Mouse (Mus musculus) bone marrow, adult 2 months (tissue): ENCODE measurements around the gene Steap4. TPM values are rescaled to one million over a fixed set of nuclear protein-coding genes. Genes with fewer than 3 reads are reported as not detected.

ENCODE experiments used
- H3K27ac ChIP-seq: fragments of 200-500 bp; 2 replicates; pipeline ENCODE4 v1.5.1; 2012; ENCODE audit warnings: low read depth, mild to moderate bottlenecking, control low read depth, inconsistent platforms, low read length; ENCODE audit not compliant: control insufficient read depth, poor library complexity, insufficient read depth
- H3K4me1 ChIP-seq: fragments of 200-500 bp; 2 replicates; pipeline ENCODE4 v1.6.1; 2011; ENCODE audit warnings: low read length; ENCODE audit not compliant: control insufficient read depth, insufficient read depth
- H3K4me3 ChIP-seq: fragments of 200-500 bp; replicated peaks from 2 replicates; pipeline ENCODE3; 2011; ENCODE audit warnings: mild to moderate bottlenecking, low read depth, low read length, control low read depth; ENCODE audit not compliant: control insufficient read depth
- CTCF ChIP-seq: fragments of 200-500 bp; IDR thresholded peaks from 2 replicates; pipeline ENCODE4 v1.5.1; 2011; ENCODE audit warnings: low read length, control low read depth; ENCODE audit not compliant: control insufficient read depth, insufficient read depth
- POLR2A ChIP-seq: fragments of 200-500 bp; IDR thresholded peaks from 2 replicates; pipeline ENCODE4 v1.6.1; 2011; ENCODE audit warnings: low read depth, mild to moderate bottlenecking, control low read depth, low read length, borderline replicate concordance; ENCODE audit not compliant: control insufficient read depth
- WGBS: fragments of 180-500 bp; shearing (Covaris S2); methylation state at CpG from one replicate; pipeline ENCODE4 v1.1.7; 2018; 5-methylcytosine and 5-hydroxymethylcytosine counted together
- polyA plus RNA-seq: library from polyadenylated mRNA; stranded (reverse); fragments of >200 nt; gene quantifications from 2 replicates; pipeline ENCODE4 v1.2.4, GENCODE M21; 2011; ENCODE audit warnings: low replicate concordance; ENCODE audit not compliant: missing spikeins, insufficient read depth, insufficient read length

The Steap4 gene
- polyA plus RNA-seq, 1 experiment: 2.1 TPM

DNA sequence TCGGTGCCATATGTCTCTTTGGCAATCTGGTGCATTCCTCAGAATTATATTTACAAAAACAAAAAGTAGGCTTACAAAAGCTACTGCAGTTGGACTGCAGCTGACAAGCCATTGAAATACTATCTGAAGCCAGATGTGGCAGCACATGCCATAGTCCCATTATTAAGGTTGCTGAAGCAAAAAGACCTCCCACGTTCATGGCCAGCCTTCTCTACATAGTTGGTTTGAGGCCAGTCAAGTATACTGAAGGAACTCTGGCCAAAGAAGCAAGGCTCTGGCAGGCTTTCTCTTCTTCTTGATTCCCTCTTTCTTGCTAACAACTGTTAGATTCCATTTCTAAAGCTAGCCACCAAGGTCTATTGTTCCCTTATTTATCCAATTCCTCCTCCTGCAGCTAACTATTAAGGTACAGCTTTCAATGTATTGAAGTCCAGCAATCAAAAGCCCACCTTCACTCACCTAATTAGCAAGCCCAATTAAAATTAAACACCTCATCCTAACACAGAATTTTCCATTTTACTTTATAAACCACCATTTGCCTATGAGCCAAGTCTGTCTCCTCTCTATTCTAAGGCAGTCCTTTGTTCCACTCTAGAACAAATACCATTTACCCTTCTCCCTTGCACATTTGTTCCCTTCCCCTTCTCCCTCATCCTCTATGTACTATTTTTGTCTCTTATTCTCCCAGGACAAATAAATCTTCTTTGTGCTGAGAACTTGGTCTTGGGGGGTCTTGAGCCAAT lies 26.2 kb upstream of the Steap4 start:
- TF ChIP-seq CTCF (no peak), POLR2A (no peak)
- WGBS: 75% methylated on average over 2 of the region's 2 CpGs
- Histone ChIP-seq H3K27ac (no peak overlapping the region), H3K4me3 (no peak overlapping the region), H3K4me1 (no peaks in the 10 kb centered on the region)

DNA sequence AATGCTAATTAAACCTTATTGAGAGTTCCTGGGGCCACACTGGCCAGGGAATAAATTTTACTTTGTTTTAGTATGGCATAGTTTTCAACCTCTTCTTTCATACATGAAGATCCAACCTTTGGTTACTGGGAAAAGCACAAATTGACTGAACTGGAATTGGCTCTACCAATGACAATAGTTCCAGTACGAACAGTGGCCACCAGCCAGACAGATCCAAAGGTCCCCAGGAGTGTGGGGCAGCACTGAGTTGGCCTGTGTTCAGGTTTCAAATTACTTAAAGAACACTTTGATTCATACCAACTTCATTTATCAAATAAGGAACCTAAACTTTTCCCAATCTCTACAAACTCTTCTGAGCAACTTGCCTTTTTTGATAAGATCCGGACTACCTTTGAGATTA lies 5.4 kb upstream of the Steap4 start:
- Histone ChIP-seq H3K27ac (no peak overlapping the region), H3K4me1 (no peaks in the 10 kb centered on the region), H3K4me3 (no peak overlapping the region)
- TF ChIP-seq POLR2A (no peak), CTCF (no peak)
- 74% methylated on average over 2 of the region's 2 CpGs for WGBS

DNA sequence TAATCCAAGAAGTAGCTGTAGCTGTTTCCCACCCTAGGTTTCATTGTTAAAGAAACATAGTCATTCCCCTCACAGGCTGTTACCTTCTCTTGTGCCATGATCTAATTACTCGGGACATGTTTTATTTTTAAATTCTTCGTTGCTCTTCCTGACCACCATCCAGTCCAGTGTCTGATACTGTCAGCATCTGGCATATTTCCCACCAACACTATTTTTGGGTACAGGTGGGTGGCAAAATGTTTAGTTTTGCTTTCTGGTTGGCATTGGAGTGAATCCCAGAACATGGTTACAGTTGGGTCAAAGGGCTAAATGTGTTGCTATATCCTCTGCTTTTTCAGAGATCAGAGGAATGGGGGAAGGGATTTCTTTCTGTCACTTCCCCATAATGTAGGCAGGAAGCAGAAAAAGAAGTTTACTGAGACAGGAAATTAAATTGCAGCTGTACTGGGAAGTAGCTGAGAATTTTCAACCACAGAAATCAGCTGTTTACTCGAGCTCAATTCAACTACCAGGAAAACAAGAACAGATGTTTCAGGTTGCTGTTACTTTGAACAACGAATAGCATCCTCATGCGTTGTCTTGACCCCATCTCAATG lies 4.8 kb upstream of the Steap4 start:
- Histone ChIP-seq H3K4me3 (no peak overlapping the region), H3K4me1 (no peaks in the 10 kb centered on the region), H3K27ac (no peak overlapping the region)
- TF ChIP-seq CTCF: no peak
- no peak for TF ChIP-seq POLR2A
- WGBS: 4% methylated on average over 5 of the region's 5 CpGs

DNA sequence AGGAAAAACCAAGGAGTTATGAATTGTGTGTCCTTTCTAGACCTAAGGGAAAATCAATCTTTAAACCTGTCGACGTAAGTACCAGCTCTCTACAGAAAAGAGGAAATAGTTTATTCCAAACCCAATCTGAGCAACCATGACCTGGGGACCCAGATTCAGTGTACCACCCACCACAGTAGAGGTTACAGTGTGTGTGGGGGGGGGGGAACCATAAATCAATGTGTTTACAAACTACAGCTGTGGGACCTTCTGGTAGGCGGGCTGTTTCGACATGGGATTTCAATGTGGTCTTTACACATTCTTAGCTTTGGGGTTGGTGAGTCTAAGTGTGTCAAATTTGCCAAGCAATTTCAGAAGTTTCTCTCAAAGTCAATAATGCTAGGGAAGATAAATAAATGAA lies 2.2 kb upstream of the Steap4 start:
- H3K27ac ChIP-seq: no peak overlapping the region
- 57% methylated on average over 4 of the region's 4 CpGs for WGBS
- no peak overlapping the region for H3K4me3 ChIP-seq
- no peak for TF ChIP-seq CTCF
- TF ChIP-seq POLR2A: no peak
- H3K4me1 ChIP-seq: no peaks in the 10 kb centered on the region

DNA sequence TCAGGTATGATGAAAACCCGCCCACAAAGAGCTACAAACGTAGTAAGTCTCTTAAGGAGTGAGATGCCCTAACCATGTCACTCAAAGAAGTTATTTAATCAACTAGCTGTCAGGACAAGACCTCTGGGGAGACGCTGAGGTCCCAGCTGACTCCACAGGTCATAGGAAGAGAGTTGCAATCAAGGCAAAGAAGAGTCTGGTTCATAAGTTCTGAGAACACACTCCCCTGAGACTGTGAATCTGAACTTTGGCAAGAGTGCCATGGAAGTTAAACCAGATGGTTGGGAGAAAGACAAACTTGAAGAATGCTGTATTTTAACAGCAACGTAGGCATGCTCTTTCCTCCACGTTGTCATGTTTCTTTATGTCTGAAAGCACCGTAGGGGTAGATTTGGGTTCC lies 971 bp upstream of the Steap4 start:
- 72% methylated on average over 6 of the region's 6 CpGs for WGBS
- Histone ChIP-seq H3K4me3 (no peak overlapping the region), H3K27ac (no peak overlapping the region), H3K4me1 (no peaks in the 10 kb centered on the region)
- no peak for TF ChIP-seq CTCF
- TF ChIP-seq POLR2A: no peak

DNA sequence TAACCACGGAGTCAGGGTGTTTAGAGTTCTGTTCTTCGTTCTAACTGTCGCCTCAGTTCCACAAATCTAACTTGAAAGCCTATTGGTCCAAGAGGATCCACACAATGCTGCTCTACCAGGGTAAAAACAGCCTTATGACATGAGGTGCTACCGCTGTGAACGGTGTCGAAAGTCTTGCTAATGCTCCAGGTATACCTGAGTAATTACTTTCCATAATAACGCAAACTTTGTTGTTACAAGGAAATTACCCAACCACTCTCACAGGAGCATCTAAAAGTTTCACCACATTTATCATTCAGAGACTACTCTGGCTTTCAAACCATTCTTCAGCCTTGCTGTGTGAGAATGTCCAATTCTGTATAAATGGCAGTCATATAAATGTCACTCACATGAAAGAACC lies 856 bp downstream of the Steap4 start:
- 77% methylated on average over 7 of the region's 7 CpGs for whole genome bisulfite sequencing
- H3K4me3 ChIP-seq: no peak overlapping the region
- TF ChIP-seq CTCF (no peak), POLR2A (no peak)
- no peaks in the 10 kb centered on the region for H3K4me1 ChIP-seq
- H3K27ac ChIP-seq: no peak overlapping the region

DNA sequence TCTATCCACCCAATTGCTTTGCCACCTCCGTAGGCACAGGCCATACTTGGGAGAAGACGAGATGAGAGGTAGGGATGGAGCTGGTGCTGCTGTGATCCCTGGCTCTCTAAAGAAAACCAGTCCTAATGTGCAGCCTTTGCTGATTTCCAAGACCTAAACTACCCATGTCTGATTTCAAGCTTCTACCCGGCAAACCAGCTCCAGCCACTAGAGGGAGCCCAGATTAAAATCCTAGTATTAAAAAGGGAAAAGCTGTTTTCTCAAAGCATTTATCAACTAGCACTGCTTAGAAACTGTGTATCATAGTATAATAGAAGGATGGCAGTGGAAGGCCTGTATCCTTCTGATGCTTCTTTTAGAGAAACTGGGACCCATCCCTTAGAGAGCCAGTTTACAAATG lies 5.0 kb downstream of the Steap4 start:
- 34% methylated on average over 3 of the region's 3 CpGs for WGBS
- Histone ChIP-seq H3K27ac (no peak overlapping the region), H3K4me1 (no peaks in the 10 kb centered on the region), H3K4me3 (no peak overlapping the region)
- TF ChIP-seq POLR2A (no peak), CTCF (no peak)

DNA sequence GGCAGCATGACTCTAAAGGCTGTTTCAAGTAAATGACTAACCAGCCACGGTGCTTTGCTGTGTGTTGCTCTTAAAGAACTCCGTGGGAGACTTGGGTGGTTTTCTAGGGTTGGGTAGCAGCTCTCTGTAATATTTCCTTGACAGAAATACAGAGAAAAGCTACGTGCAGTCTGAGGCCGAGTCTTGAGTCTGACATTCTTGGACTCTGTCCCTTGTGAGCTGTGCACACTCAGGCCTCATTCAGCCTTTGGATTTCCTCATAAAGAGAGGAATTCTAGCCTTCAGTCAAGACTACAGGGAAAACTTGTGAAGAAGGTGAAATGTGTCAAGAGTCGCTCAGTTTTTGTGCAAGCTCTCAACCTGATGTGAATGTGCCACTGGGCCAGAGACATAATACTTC lies 7.9 kb downstream of the Steap4 start:
- H3K27ac ChIP-seq: no peak overlapping the region
- H3K4me1 ChIP-seq: no peaks in the 10 kb centered on the region
- no peak overlapping the region for H3K4me3 ChIP-seq
- WGBS: 74% methylated on average over 5 of the region's 5 CpGs
- TF ChIP-seq POLR2A: no peak
- TF ChIP-seq CTCF: no peak

DNA sequence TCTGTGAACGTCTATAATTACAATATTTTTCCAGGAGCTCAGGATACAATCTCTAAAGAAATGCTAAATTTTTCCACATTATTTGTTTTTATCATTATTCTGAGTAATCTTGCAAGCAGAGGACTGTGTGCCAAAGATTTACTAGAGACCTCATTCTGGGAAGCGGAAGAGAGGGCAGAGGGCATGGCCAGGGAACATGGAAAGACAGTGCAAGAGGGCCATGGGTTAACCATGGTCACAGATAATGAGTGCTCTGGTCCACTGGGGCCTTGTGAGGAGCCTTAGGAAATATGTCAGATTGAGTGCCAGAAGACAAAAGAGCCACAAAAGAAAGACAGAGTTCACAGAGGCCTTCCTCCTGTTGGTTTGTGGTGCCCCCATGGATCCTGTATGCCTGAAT lies 12.0 kb downstream of the Steap4 start:
- TF ChIP-seq POLR2A (no peak), CTCF (no peak)
- no peak overlapping the region for H3K4me3 ChIP-seq
- 77% methylated on average over 2 of the region's 2 CpGs for WGBS
- no peaks in the 10 kb centered on the region for H3K4me1 ChIP-seq
- no peak overlapping the region for H3K27ac ChIP-seq
